Mouse (Mus musculus): ENCODE measurements around the gene Rassf3. TPM values are rescaled to one million over a fixed set of nuclear protein-coding genes. Genes with fewer than 3 reads are reported as not detected.
A peak's percentile ranks its signal among the peaks of the same experiment; 100 is the strongest.

Rassf3 gene
- total and polyA plus RNA-seq, 3 experiments = 4.0 to 9.0 (median 7.3) TPM

- no peak for TF ChIP-seq MXI1 (IDR thresholded peaks at IDR 0.05; ENCODE audit: low read depth, low read length)
- no peak for TF ChIP-seq POLR2A (IDR thresholded peaks at IDR 0.05; ENCODE audit: low read depth, low read length)
- Histone ChIP-seq H3K9ac (ENCODE audit: insufficient read depth, low read depth) (no peak overlapping the region), H3K4me3 (replicated peaks in 1 of 3; ENCODE audit: low read depth in 2 of 3, low read length in 2 of 3, poor library complexity in 1 of 3) (no peak overlapping the region), H3K36me3 (replicated peaks in 1 of 2; ENCODE audit: control insufficient read depth in 1 of 2, insufficient read depth in 1 of 2, low read length in 1 of 2) (no peaks in the 10 kb centered on the region), H3K4me1 (ENCODE audit: control insufficient read depth in 1 of 2, insufficient read depth in 2 of 2) (peaks cover 13 to 44% of the 10 kb centered on the region in 2 experiments), H3K27me3 (replicated peaks) (no peaks in the 10 kb centered on the region), H3K79me2 (replicated peaks; ENCODE audit: control insufficient read depth, extremely low read depth, insufficient read depth, poor library complexity, severe bottlenecking) (no peaks in the 10 kb centered on the region), H3K4me2 (ENCODE audit: insufficient read depth, low read depth, poor library complexity, severe bottlenecking) (no peak overlapping the region), H3K9me3 (replicated peaks; ENCODE audit: low read length) (no peaks in the 10 kb centered on the region), H3K27ac (ENCODE audit: insufficient read depth, low read depth) (no peak overlapping the region)
- dilution Hi-C loops (cut with MboI; ENCODE audit: extremely low pct_ligation_motif_present, extremely low pct_unique_long_range_greater_than_20kb, low sequenced_read_pairs) (no loop called here), in situ Hi-C loops (cut with MboI; ENCODE audit: low pct_ligation_motif_present, low pct_unique_long_range_greater_than_20kb, low sequenced_read_pairs) (loop anchor here (5.0 kb wide), 1 partner anchor 88 kb away; no protein-coding TSS in a partner anchor)
- no peak for DNase-seq (ENCODE audit: extremely low read depth)
Measured at GRCm38 (mm10) chr10:121504973-121505911, 29.1 kb upstream of the Rassf3 start.

GRCm38 (mm10) chr10:121501160-121501559, 25.0 kb upstream of the Rassf3 start:
- peak; percentile 87 for DNase-seq (ENCODE audit: extremely low read depth)
- H3K9ac ChIP-seq (ENCODE audit: insufficient read depth, low read depth) = peak overlapping the region; percentile 12; the same call in 1 of the 2 replicates
- no peaks in the 10 kb centered on the region for H3K27me3 ChIP-seq (replicated peaks)
- H3K27ac ChIP-seq (ENCODE audit: insufficient read depth, low read depth) = no peak overlapping the region
- peaks cover 3 to 33% of the 10 kb centered on the region in 2 experiments for H3K4me1 ChIP-seq (ENCODE audit: control insufficient read depth in 1 of 2, insufficient read depth in 2 of 2)
- peak overlapping the region; percentile 52; the same call in 1 of the 2 replicates for H3K4me2 ChIP-seq (ENCODE audit: insufficient read depth, low read depth, poor library complexity, severe bottlenecking)
- no peaks in the 10 kb centered on the region for H3K79me2 ChIP-seq (replicated peaks; ENCODE audit: control insufficient read depth, extremely low read depth, insufficient read depth, poor library complexity, severe bottlenecking)
- no peak overlapping the region for H3K4me3 ChIP-seq (replicated peaks in 1 of 3; ENCODE audit: low read depth in 2 of 3, low read length in 2 of 3, poor library complexity in 1 of 3)
- TF ChIP-seq TCF12 (IDR thresholded peaks at IDR 0.05; ENCODE audit: low read depth, low read length) = peak; percentile 94
- peak; percentile 30; the same call in 1 of the 2 replicates for TF ChIP-seq POLR2A (IDR thresholded peaks at IDR 0.05; ENCODE audit: low read depth, low read length)
- TF ChIP-seq ZKSCAN1 (IDR thresholded peaks at IDR 0.05; ENCODE audit: borderline replicate concordance, low read depth, low read length) = no peak
- peak; percentile 88; the same call in 1 of the 2 replicates for TF ChIP-seq TBP (conservative IDR thresholded peaks at IDR 0.05; ENCODE audit: low read depth, low read length)
- dilution Hi-C loops (cut with MboI; ENCODE audit: extremely low pct_ligation_motif_present, extremely low pct_unique_long_range_greater_than_20kb, low sequenced_read_pairs) (no loop called here), in situ Hi-C loops (cut with MboI; ENCODE audit: low pct_ligation_motif_present, low pct_unique_long_range_greater_than_20kb, low sequenced_read_pairs) (no loop called here)
- H3K36me3 ChIP-seq (replicated peaks in 1 of 2; ENCODE audit: control insufficient read depth in 1 of 2, insufficient read depth in 1 of 2, low read length in 1 of 2) = no peaks in the 10 kb centered on the region
- H3K9me3 ChIP-seq (replicated peaks; ENCODE audit: low read length) = no peaks in the 10 kb centered on the region

- no peaks in the 10 kb centered on the region for H3K27me3 ChIP-seq (replicated peaks)
- no peak for TF ChIP-seq CHD2 (IDR thresholded peaks at IDR 0.05; ENCODE audit: low read length)
- TF ChIP-seq CTCF (conservative IDR thresholded peaks at IDR 0.05 in 1 of 2, IDR thresholded peaks at IDR 0.05 in 1 of 2; ENCODE audit: low read depth in 2 of 2, low read length in 2 of 2) = peak in 1 of 2 experiments; percentile 40; a peak in 2 of 4 replicates
- no peak overlapping the region for H3K9ac ChIP-seq (ENCODE audit: insufficient read depth, low read depth)
- in situ Hi-C loops (cut with MboI; ENCODE audit: low pct_ligation_motif_present, low pct_unique_long_range_greater_than_20kb, low sequenced_read_pairs) (no loop called here), dilution Hi-C loops (cut with MboI; ENCODE audit: extremely low pct_ligation_motif_present, extremely low pct_unique_long_range_greater_than_20kb, low sequenced_read_pairs) (no loop called here)
- H3K27ac ChIP-seq (ENCODE audit: insufficient read depth, low read depth) = no peak overlapping the region
- H3K79me2 ChIP-seq (replicated peaks; ENCODE audit: control insufficient read depth, extremely low read depth, insufficient read depth, poor library complexity, severe bottlenecking) = no peaks in the 10 kb centered on the region
- no peak overlapping the region for H3K4me2 ChIP-seq (ENCODE audit: insufficient read depth, low read depth, poor library complexity, severe bottlenecking)
- H3K4me1 ChIP-seq (ENCODE audit: control insufficient read depth in 1 of 2, insufficient read depth in 2 of 2) = peaks cover 3 to 28% of the 10 kb centered on the region in 2 experiments
- no peak for DNase-seq (ENCODE audit: extremely low read depth)
- no peaks in the 10 kb centered on the region for H3K36me3 ChIP-seq (replicated peaks in 1 of 2; ENCODE audit: control insufficient read depth in 1 of 2, insufficient read depth in 1 of 2, low read length in 1 of 2)
- no peak overlapping the region for H3K4me3 ChIP-seq (replicated peaks in 1 of 3; ENCODE audit: low read depth in 2 of 3, low read length in 2 of 3, poor library complexity in 1 of 3)
- H3K9me3 ChIP-seq (replicated peaks; ENCODE audit: low read length) = no peaks in the 10 kb centered on the region
Measured at GRCm38 (mm10) chr10:121500034-121500433, 23.9 kb upstream of the Rassf3 start.

All from CH12.LX (cell line).